Mouse (Mus musculus): ENCODE results near the gene Bgn. TPM values are rescaled to one million over a fixed set of nuclear protein-coding genes. Genes with fewer than 3 reads are reported as not detected.

Bgn gene
- polyA plus RNA-seq, 1 experiment from 2014 or later, result 71.9 TPM

DNA sequence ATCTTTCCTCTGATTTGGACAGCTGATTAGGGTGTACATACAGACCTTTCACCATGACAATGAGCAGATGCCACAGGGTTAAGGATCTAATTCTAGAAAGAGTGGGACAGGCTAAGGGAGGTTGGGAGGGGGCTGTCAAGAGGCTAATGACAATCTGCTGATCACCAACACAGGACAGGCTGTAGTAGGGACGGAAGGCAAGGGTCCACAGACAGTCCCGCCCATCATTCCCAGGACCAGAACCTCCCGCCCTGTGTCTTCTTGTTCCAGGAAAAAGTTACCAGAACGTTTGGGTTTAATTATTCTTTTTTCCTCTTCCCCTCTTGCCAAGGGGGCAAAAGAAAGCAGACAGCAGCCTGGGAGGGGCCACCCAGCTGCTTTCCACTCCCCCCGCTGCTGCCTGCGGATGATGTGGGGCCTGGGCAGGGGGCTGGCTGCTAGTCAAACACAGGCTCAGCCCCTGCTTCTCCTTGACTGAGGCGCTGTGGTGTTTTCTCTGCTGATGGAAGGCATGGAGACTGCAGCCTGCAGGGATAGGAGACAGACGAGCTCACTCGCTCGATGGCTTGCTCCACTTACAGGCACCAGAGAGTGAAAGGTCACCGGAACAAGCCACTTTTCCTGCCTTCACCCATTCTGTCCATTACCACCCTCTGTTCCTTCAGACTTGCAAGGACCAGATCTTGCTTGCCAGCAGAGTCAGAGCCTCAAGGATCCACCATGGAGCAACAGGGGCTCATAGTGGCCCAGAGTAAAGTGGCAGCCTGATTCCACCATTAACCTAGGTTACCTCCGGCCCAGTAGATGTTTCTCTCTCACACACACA is 8.8 kb upstream of the Bgn start:
- Histone ChIP-seq H3K27ac (ENCODE audit: poor library complexity, severe bottlenecking) (peak overlapping the region; percentile 81), H3K36me3 (no peaks in the 10 kb centered on the region), H3K4me3 (no peak overlapping the region), H3K4me1 (replicated peaks) (peaks cover 27% of the 10 kb centered on the region), H3K27me3 (replicated peaks) (peaks cover 37% of the 10 kb centered on the region), H3K9ac (no peak overlapping the region), H3K9me3 (replicated peaks) (no peaks in the 10 kb centered on the region), H3K4me2 (peak overlapping the region; percentile 18)
- peak; percentile 43; the same call in 1 of the 2 replicates for ATAC-seq (ENCODE audit: insufficient number of reproducible peaks, low FRiP score)
- WGBS, result 41% methylated on average over 12 of the region's 12 CpGs

DNA sequence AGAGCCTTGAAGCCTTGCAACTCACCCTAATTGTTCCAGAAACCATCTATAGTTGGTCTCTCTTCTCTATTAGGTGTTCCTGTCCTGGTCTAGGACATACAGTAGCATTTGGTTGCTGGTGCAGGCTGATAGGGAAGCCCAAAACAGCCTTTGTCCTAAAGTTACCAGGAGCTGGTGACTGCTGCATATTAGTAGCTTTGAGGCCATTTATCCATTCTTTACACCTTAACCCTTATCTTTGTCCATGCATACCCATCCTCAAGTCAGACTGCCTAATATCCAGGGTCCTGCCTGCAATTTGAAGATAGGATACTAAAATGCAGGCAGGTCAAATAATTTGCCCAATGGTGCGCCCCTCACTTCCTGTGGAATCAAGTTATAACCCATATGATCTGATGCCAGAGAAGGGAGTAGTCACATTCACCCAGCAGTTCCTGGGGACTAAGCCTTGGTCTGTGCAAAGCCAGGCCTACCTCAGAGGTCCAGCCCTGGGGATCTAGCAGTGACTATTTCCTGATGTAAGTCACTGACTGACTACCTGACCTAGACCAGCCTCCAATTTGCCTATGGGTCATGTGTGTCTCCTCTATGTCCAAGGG is 7.6 kb upstream of the Bgn start:
- Histone ChIP-seq H3K36me3 (no peaks in the 10 kb centered on the region), H3K9ac (no peak overlapping the region), H3K4me1 (replicated peaks) (peaks cover 32% of the 10 kb centered on the region), H3K27me3 (replicated peaks) (peaks cover 30% of the 10 kb centered on the region), H3K4me3 (no peak overlapping the region), H3K4me2 (no peak overlapping the region), H3K9me3 (replicated peaks) (no peaks in the 10 kb centered on the region), H3K27ac (ENCODE audit: poor library complexity, severe bottlenecking) (peak overlapping the region; percentile 81)
- WGBS, result 71% methylated on average over 1 of the region's 1 CpGs
- no peak for ATAC-seq (ENCODE audit: insufficient number of reproducible peaks, low FRiP score)

DNA sequence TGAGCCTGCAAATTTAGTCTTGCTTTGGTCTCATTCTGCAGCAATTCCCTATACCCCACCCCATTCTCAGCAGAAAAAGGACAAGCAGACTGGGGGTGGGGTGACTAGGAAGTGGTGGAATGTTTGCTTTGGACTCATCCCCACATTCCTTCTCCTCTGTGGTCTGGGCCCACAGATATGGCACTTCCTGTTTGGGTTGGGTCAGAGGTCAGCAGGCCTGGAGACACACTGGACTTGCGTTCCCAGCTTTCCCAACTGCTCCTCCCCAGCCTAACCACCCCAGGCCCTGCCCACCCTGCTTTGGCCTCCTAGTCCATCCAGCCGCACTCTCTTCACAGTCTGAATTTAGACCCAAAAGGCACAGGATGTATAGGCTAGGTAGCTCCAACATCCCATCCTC is 6.8 kb upstream of the Bgn start:
- 53% methylated on average over 2 of the region's 2 CpGs for WGBS
- Histone ChIP-seq H3K36me3 (no peaks in the 10 kb centered on the region), H3K4me1 (replicated peaks) (peaks cover 32% of the 10 kb centered on the region), H3K9ac (no peak overlapping the region), H3K4me2 (no peak overlapping the region), H3K27ac (ENCODE audit: poor library complexity, severe bottlenecking) (peak overlapping the region; percentile 81), H3K27me3 (replicated peaks) (peaks cover 28% of the 10 kb centered on the region), H3K4me3 (no peak overlapping the region), H3K9me3 (replicated peaks) (no peaks in the 10 kb centered on the region)
- peak; percentile 77 for ATAC-seq (ENCODE audit: insufficient number of reproducible peaks, low FRiP score)

DNA sequence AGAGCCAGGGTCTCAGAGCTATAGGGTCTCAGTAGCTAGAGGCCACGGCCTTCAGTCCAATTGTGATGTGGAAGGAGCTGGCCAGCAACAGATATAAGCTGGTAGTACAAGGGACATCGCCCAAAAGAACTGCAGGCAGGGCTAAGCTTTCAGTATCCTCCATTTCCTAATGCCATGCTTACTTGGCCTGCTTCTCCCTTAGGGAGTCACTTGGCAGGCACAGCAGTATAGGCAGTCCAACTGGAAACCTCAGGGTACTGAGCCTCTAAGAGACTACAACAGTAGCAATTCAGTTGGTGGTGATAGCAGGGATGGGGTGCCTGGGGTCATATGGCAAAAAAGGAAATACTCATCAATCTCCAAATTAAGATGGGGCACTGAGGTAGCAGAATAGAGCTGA is 5.9 kb upstream of the Bgn start:
- Histone ChIP-seq H3K4me3 (no peak overlapping the region), H3K9ac (no peak overlapping the region), H3K9me3 (replicated peaks) (no peaks in the 10 kb centered on the region), H3K27me3 (replicated peaks) (peaks cover 27% of the 10 kb centered on the region), H3K4me1 (replicated peaks) (peaks cover 32% of the 10 kb centered on the region), H3K4me2 (no peak overlapping the region), H3K27ac (ENCODE audit: poor library complexity, severe bottlenecking) (peak overlapping the region; percentile 72; the same call in 1 of the 2 replicates), H3K36me3 (no peaks in the 10 kb centered on the region)
- ATAC-seq (ENCODE audit: insufficient number of reproducible peaks, low FRiP score), result no peak
- 80% methylated on average over 2 of the region's 2 CpGs for WGBS

DNA sequence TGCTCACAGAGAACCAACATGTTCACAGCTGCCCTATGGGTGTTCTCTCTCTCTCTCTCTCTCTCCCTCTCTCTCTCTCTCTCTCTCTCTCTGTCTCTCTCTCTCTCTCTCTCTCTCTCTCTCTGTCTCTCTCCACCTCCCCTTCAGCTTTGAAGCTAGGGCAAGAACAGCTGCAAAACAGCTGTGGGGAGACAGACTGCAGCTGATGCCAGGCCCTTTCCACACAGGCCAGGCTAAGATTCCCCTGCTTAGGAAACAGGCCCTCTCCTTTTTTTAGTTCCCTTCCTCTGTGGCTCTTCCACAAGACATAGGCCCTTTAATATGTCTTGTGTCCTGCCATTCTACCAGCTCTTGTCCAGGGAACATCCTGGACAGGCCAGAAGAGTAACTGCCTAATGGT is 3.7 kb upstream of the Bgn start:
- H3K4me2 ChIP-seq, result no peak overlapping the region
- 0 out of 2 replicates have a peak overlapping the region, but pooled peaks have one; percentile 54 for H3K27ac ChIP-seq (ENCODE audit: poor library complexity, severe bottlenecking)
- no peak overlapping the region for H3K9ac ChIP-seq
- H3K4me3 ChIP-seq, result no peak overlapping the region
- peaks cover 25% of the 10 kb centered on the region for H3K4me1 ChIP-seq (replicated peaks)
- no peaks in the 10 kb centered on the region for H3K9me3 ChIP-seq (replicated peaks)
- no peak for ATAC-seq (ENCODE audit: insufficient number of reproducible peaks, low FRiP score)
- no peaks in the 10 kb centered on the region for H3K36me3 ChIP-seq
- H3K27me3 ChIP-seq (replicated peaks), result peaks cover 44% of the 10 kb centered on the region

DNA sequence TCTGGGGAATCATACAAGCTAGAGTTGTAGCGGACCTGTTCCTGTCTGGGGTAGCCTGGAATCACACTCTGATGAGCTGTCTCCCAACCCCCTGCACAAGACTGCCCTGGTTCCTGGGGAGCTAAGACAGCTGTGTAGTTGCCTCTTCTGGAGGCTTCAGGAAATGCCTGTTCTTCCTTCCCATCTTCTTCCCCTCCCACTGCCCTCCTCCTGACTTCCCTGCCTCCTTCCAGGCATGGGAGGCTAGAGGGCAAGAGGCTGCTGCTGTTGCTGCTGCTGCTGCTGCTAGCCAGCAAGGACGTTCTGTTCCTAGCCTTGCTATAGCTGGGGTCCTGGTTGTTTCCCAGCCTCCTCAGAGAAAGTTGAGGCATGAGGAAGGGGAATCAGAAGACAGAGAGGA is 3.1 kb upstream of the Bgn start:
- Histone ChIP-seq H3K9me3 (replicated peaks) (no peaks in the 10 kb centered on the region), H3K4me2 (no peak overlapping the region), H3K4me3 (no peak overlapping the region), H3K36me3 (no peaks in the 10 kb centered on the region), H3K4me1 (replicated peaks) (peaks cover 19% of the 10 kb centered on the region; the same call in 1 of the 2 replicates), H3K27me3 (replicated peaks) (peaks cover 45% of the 10 kb centered on the region), H3K27ac (ENCODE audit: poor library complexity, severe bottlenecking) (peak overlapping the region; percentile 54; the same call in 1 of the 2 replicates), H3K9ac (no peak overlapping the region)
- WGBS, result 48% methylated on average over 2 of the region's 2 CpGs
- no peak for ATAC-seq (ENCODE audit: insufficient number of reproducible peaks, low FRiP score)

DNA sequence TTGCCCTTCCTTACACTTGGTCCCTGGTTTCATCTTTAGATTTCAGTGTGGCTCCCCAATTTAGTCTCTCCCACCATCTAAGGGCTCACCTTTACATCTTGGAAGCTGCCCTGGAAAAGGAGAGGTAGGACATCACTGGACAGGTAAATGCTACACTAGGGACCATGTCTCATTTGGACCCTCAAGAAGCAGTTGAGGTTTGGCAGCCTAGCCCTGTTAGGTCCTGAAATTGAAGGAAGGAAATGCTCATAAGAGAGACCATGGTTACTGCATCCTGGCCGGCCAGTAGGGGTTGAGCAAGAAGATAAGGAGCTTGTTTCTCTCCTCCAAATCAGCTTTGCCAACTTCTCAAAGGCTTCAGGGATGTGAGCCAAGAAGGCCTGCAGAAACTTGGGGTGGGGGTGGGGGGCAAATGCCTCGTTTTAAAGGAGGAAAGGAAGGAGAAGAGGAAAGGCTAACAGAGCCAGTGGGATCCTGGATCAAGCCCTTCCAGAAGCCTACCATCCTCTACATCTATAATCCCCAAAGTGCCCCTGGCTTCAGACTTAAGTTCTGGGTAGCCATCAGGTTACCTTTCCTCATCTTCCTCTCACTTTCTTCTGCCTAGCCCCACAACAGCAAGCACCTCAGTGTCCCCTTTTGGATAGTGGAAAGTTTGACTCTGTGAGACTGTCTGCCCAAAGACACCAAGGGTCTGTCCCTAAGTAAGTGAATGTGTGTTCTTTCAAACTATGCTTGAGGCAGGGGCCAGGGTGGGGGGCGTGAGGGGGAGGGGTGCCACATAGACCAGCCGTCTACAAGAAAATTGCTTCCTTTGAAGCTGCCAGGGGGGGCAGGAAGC is 539 bp upstream of the Bgn start:
- Histone ChIP-seq H3K36me3 (no peaks in the 10 kb centered on the region), H3K27ac (ENCODE audit: poor library complexity, severe bottlenecking) (peak overlapping the region; percentile 66), H3K27me3 (replicated peaks) (peaks cover 51% of the 10 kb centered on the region), H3K4me2 (peak overlapping the region; percentile 63), H3K4me3 (peak overlapping the region; percentile 46), H3K9ac (no peak overlapping the region; the same call in 1 of the 2 replicates), H3K4me1 (replicated peaks) (0 out of 2 replicates have a peak, but pooled peaks cover 10% of the 10 kb centered on the region), H3K9me3 (replicated peaks) (no peaks in the 10 kb centered on the region)
- ATAC-seq (ENCODE audit: insufficient number of reproducible peaks, low FRiP score), result peak; percentile 26; the same call in 1 of the 2 replicates
- 30% methylated on average over 4 of the region's 4 CpGs for WGBS

DNA sequence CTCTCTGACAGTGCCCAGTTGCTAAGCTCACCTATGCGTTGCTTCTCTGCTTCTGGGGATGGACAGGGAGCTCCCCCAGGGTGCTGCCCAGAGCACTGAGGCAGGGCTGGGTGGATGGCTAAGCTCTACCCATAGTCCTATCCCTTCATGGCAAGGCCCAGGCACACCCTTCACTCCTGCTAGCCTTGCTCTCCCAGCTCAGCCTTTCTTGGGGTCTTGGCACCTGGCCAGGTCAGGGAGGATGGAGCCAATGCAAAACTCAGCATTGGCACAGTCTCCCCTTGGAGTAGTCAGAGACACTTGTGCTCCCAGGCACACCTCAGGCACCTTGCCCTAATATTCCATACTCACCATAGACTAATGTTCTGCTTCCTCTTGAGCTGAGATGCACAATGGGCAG is 674 bp downstream of the Bgn start:
- Histone ChIP-seq H3K9ac (peak overlapping the region; percentile 71), H3K9me3 (replicated peaks) (no peaks in the 10 kb centered on the region), H3K4me3 (peak overlapping the region; percentile 46), H3K27me3 (replicated peaks) (peaks cover 51% of the 10 kb centered on the region), H3K36me3 (no peaks in the 10 kb centered on the region), H3K4me2 (peak overlapping the region; percentile 63), H3K27ac (ENCODE audit: poor library complexity, severe bottlenecking) (peak overlapping the region; percentile 66), H3K4me1 (replicated peaks) (0 out of 2 replicates have a peak, but pooled peaks cover 10% of the 10 kb centered on the region)
- WGBS, result 45% methylated on average over 1 of the region's 1 CpGs
- ATAC-seq (ENCODE audit: insufficient number of reproducible peaks, low FRiP score), result no peak

DNA sequence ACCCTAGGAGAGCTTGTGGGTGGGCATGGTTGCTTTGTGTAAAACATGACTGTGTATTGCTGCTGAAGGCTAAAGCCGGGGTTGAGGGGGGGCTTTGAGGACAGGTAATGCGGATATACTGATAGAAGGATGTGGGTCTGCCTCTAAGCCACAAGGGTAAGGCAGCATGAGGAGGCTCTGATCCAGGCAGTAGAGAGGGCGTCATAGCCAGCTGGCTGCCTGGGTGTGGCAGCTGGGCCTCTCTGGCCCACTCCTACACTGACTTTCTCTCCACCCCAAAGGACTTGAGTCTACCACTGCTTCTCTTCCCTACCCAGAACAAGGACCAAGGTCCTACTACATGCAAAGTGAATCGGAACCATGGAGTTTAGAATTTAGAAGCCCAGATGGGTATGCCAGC is 1.5 kb downstream of the Bgn start:
- Histone ChIP-seq H3K9me3 (replicated peaks) (no peaks in the 10 kb centered on the region), H3K36me3 (no peaks in the 10 kb centered on the region), H3K27ac (ENCODE audit: poor library complexity, severe bottlenecking) (no peak overlapping the region), H3K9ac (peak overlapping the region; percentile 71; the same call in 1 of the 2 replicates), H3K4me2 (peak overlapping the region; percentile 63), H3K27me3 (replicated peaks) (peaks cover 58% of the 10 kb centered on the region), H3K4me1 (replicated peaks) (0 out of 2 replicates have a peak, but pooled peaks cover 9% of the 10 kb centered on the region), H3K4me3 (peak overlapping the region; percentile 46)
- ATAC-seq (ENCODE audit: insufficient number of reproducible peaks, low FRiP score), result no peak
- WGBS, result 87% methylated on average over 4 of the region's 4 CpGs

DNA sequence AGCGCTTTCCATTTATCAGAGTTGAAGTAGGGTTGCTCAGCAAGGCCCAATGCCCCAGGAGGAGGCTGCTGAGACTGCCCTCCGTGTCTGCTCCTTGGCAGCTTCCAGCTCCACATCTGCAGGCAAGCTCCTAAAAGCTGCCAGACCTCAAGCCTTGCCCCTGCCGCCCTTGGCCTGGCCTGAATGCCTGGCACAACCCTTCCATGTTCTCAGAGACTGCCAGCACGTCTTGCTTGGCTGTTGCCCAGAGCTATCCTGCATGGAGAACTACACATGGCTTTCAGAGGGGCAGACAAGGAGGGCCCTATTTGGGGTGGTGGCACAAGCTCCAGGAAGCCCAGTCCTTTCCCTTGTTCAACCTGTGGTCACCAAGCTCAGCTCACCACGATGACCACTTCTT is 3.5 kb downstream of the Bgn start:
- no peak for ATAC-seq (ENCODE audit: insufficient number of reproducible peaks, low FRiP score)
- H3K27ac ChIP-seq (ENCODE audit: poor library complexity, severe bottlenecking), result no peak overlapping the region
- H3K4me2 ChIP-seq, result 0 out of 2 replicates have a peak overlapping the region, but pooled peaks have one; percentile 4
- H3K9me3 ChIP-seq (replicated peaks), result no peaks in the 10 kb centered on the region
- no peak overlapping the region for H3K4me3 ChIP-seq
- WGBS, result 76% methylated on average over 5 of the region's 5 CpGs
- no peak overlapping the region for H3K9ac ChIP-seq
- H3K36me3 ChIP-seq, result no peaks in the 10 kb centered on the region
- H3K4me1 ChIP-seq (replicated peaks), result 0 out of 2 replicates have a peak, but pooled peaks cover 6% of the 10 kb centered on the region
- H3K27me3 ChIP-seq (replicated peaks), result peaks cover 56% of the 10 kb centered on the region
